Mouse (Mus musculus): ENCODE data around the gene Coro1c. TPM values are rescaled to one million over a fixed set of nuclear protein-coding genes. Genes with fewer than 3 reads are reported as not detected.

Coro1c gene
- polyA plus RNA-seq, 1 experiment from 2014 or later: 130 TPM

DNA sequence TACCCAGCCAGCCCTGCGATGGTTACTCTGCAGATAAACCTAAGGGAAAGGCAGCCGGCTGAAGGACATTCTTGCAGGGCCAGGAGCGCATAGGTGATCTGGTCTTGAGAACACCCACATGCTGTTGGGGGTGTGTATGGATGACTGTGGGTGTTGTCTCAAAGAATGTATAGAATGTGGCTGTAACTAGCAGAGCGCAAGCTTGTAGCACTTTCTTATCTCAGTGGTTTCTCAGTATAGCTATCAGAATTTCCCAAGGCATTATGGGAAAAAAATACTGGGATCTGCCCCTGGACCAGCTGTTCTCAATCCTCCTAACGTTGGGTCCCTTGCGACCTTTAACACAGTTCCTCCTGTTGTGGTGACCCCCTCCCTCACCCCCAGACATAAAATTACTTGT, 25.3 kb upstream of the Coro1c start:
- no peak for DNase-seq (ENCODE audit: low spot score)
- no peak overlapping the region for H3K4me2 ChIP-seq (ENCODE audit: low read depth, low read length)
- H3K27me3 ChIP-seq (ENCODE audit: control insufficient read depth, insufficient read depth, low read length): no peaks in the 10 kb centered on the region
- H3K4me1 ChIP-seq (ENCODE audit: control insufficient read depth, insufficient read depth, low read length): 0 out of 2 replicates have a peak, but pooled peaks cover 3% of the 10 kb centered on the region
- H3K9me3 ChIP-seq (replicated peaks; ENCODE audit: control insufficient read depth, low read length): no peaks in the 10 kb centered on the region
- no peak for ATAC-seq (replicated peaks; ENCODE audit: insufficient number of reproducible peaks, low FRiP score, low TSS enrichment, low read depth)
- WGBS: 75% methylated on average over 6 of the region's 6 CpGs
- H3K36me3 ChIP-seq (replicated peaks; ENCODE audit: control insufficient read depth, insufficient read depth, low read depth, low read length): no peaks in the 10 kb centered on the region
- H3K27ac ChIP-seq (replicated peaks; ENCODE audit: low read depth, low read length): no peak overlapping the region
- H3K9ac ChIP-seq (replicated peaks; ENCODE audit: low read length): no peak overlapping the region
- no peak overlapping the region for H3K4me3 ChIP-seq (ENCODE audit: low read depth, low read length)

DNA sequence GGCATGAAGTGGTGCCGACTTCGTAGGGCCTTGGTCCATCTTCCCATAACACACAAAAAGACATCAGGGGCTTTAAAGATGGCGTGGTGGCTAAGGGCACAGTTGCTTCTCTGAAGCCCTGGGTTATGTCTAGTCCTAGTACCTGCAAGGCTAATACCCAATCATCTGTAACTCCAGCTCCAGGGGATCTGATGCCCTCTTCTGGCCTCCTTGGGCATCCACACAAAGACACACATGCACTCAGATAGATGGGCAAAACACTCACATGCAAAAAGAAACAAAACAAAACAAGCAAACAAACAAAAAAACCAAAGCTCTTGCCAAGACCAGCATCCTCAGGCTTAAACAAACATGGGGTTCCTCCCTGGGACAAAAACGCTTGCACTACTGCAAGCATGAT, 24.9 kb upstream of the Coro1c start:
- Histone ChIP-seq H3K27ac (replicated peaks; ENCODE audit: low read depth, low read length) (no peak overlapping the region), H3K9me3 (replicated peaks; ENCODE audit: control insufficient read depth, low read length) (no peaks in the 10 kb centered on the region), H3K36me3 (replicated peaks; ENCODE audit: control insufficient read depth, insufficient read depth, low read depth, low read length) (no peaks in the 10 kb centered on the region), H3K9ac (replicated peaks; ENCODE audit: low read length) (no peak overlapping the region), H3K27me3 (ENCODE audit: control insufficient read depth, insufficient read depth, low read length) (no peaks in the 10 kb centered on the region), H3K4me3 (ENCODE audit: low read depth, low read length) (no peak overlapping the region), H3K4me2 (ENCODE audit: low read depth, low read length) (no peak overlapping the region), H3K4me1 (ENCODE audit: control insufficient read depth, insufficient read depth, low read length) (0 out of 2 replicates have a peak, but pooled peaks cover 3% of the 10 kb centered on the region)
- ATAC-seq (replicated peaks; ENCODE audit: insufficient number of reproducible peaks, low FRiP score, low TSS enrichment, low read depth) (no peak), DNase-seq (ENCODE audit: low spot score) (no peak)
- 89% methylated on average over 4 of the region's 4 CpGs for WGBS

DNA sequence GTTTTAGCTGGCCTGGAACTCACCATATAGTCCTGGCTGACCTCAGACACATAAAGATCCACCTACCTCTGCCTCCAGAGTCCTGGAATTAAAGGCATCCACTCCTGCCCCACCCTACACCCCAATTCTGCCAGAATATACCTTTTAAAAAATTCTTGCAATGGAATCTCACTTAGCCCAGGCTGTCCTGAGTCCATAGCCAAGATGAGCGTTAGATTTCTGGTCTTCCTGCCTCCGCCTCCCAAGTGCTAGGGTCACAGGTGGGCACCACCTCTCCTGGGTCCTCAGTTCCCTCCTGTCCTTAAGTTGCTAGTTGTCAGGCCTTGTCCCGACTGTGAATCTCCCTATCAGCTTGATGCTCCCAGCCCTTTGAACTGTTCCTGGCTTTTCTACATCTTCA, 23.8 kb upstream of the Coro1c start:
- Histone ChIP-seq H3K9ac (replicated peaks; ENCODE audit: low read length) (no peak overlapping the region), H3K27ac (replicated peaks; ENCODE audit: low read depth, low read length) (no peak overlapping the region), H3K36me3 (replicated peaks; ENCODE audit: control insufficient read depth, insufficient read depth, low read depth, low read length) (no peaks in the 10 kb centered on the region), H3K9me3 (replicated peaks; ENCODE audit: control insufficient read depth, low read length) (no peaks in the 10 kb centered on the region), H3K4me2 (ENCODE audit: low read depth, low read length) (no peak overlapping the region), H3K4me3 (ENCODE audit: low read depth, low read length) (no peak overlapping the region), H3K4me1 (ENCODE audit: control insufficient read depth, insufficient read depth, low read length) (0 out of 2 replicates have a peak, but pooled peaks cover 3% of the 10 kb centered on the region), H3K27me3 (ENCODE audit: control insufficient read depth, insufficient read depth, low read length) (no peaks in the 10 kb centered on the region)
- DNase-seq (ENCODE audit: low spot score): no peak
- no peak for ATAC-seq (replicated peaks; ENCODE audit: insufficient number of reproducible peaks, low FRiP score, low TSS enrichment, low read depth)
- WGBS: 77% methylated on average over 3 of the region's 3 CpGs

DNA sequence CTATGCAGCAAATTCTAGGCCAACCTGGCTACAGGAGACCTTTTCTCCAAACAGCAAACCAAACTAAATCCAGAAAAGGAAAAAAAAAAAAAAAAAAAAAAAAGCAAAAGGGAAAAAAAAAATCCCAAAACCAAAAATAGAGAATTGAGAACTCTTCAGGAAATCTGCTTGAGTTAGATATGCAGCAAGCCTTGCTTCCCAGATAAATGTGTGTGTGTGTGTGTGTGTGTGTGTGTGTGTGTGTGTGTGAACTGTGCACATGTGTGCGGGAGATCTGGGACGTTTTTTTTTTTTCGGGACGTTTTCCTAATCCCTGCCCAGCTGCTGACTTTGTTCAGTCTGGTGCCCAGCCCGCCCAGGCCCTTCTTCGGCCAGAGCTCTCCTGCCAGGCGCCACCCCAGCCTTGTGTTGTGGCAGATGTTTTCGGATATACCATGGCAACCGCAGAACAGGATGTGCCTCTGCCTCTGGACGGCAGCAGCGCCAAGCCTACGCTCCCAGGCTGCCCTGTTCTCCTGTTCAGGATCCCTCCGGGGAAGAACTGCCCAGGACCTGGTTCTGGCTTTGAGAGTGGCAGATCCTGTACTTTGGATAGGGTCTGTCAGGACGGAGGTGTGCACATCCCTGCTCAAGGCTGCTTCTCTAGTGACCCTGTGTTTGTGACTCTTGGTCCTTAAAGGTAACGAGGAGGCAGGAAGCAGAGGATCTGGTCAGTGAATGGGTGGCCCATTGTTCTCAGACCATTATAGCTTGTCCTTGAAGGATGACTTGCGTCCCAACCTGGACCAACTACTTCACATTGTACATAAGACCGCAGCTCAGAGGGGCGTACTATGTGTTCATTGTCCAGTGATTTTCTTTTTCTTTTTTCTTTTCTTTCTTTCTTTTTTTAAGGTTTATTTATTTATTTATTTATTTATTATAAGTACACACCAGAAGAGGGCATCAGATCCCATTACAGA, 22.4 kb upstream of the Coro1c start:
- ATAC-seq (replicated peaks; ENCODE audit: insufficient number of reproducible peaks, low FRiP score, low TSS enrichment, low read depth) (peak; percentile 48; the same call in 1 of the 2 replicates), DNase-seq (ENCODE audit: low spot score) (peak; percentile 64)
- Histone ChIP-seq H3K36me3 (replicated peaks; ENCODE audit: control insufficient read depth, insufficient read depth, low read depth, low read length) (no peaks in the 10 kb centered on the region), H3K9ac (replicated peaks; ENCODE audit: low read length) (no peak overlapping the region; the same call in 1 of the 2 replicates), H3K9me3 (replicated peaks; ENCODE audit: control insufficient read depth, low read length) (no peaks in the 10 kb centered on the region), H3K4me3 (ENCODE audit: low read depth, low read length) (no peak overlapping the region), H3K4me1 (ENCODE audit: control insufficient read depth, insufficient read depth, low read length) (0 out of 2 replicates have a peak, but pooled peaks cover 3% of the 10 kb centered on the region), H3K27ac (replicated peaks; ENCODE audit: low read depth, low read length) (no peak overlapping the region), H3K27me3 (ENCODE audit: control insufficient read depth, insufficient read depth, low read length) (no peaks in the 10 kb centered on the region), H3K4me2 (ENCODE audit: low read depth, low read length) (no peak overlapping the region)
- WGBS: 31% methylated on average over 18 of the region's 18 CpGs

DNA sequence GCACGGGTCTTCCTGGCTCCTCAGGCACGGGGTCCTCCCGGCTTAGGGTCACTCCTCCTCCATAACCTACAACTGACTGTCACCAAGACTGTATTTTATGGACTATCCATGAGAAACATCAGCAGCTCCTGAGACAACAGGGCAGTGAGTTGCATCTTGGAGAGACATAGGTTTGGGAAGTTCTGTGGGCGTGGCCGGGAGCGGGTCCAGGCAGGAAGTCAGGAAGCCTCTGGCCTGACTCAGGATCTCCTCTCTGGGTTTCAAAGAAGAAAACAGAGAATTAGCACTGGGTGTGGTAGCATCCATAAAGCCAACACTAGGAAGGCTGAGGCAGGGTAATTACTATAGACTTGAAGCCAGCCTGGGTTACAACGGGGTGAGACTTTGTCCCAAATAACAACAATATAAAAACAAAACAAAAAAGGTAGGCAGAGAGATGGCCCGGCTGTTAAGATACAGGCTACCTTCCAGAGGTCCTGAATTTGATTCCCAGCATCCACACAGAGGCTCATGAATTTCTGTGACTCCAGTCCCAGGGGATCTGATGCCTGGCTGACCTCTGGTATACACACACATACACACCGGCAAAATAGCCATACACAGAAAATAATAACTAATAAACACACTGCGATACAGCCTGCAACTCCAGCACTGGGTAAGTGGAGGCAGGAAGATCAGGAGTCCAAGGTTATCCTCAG, 21.5 kb upstream of the Coro1c start:
- no peak overlapping the region for H3K27ac ChIP-seq (replicated peaks; ENCODE audit: low read depth, low read length)
- H3K36me3 ChIP-seq (replicated peaks; ENCODE audit: control insufficient read depth, insufficient read depth, low read depth, low read length): no peaks in the 10 kb centered on the region
- no peaks in the 10 kb centered on the region for H3K9me3 ChIP-seq (replicated peaks; ENCODE audit: control insufficient read depth, low read length)
- no peak overlapping the region for H3K4me3 ChIP-seq (ENCODE audit: low read depth, low read length)
- no peak overlapping the region for H3K4me2 ChIP-seq (ENCODE audit: low read depth, low read length)
- 0 out of 2 replicates have a peak, but pooled peaks cover 3% of the 10 kb centered on the region for H3K4me1 ChIP-seq (ENCODE audit: control insufficient read depth, insufficient read depth, low read length)
- no peak overlapping the region for H3K9ac ChIP-seq (replicated peaks; ENCODE audit: low read length)
- 53% methylated on average over 10 of the region's 10 CpGs for WGBS
- DNase-seq (ENCODE audit: low spot score) (no peak), ATAC-seq (replicated peaks; ENCODE audit: insufficient number of reproducible peaks, low FRiP score, low TSS enrichment, low read depth) (no peak)
- no peaks in the 10 kb centered on the region for H3K27me3 ChIP-seq (ENCODE audit: control insufficient read depth, insufficient read depth, low read length)

DNA sequence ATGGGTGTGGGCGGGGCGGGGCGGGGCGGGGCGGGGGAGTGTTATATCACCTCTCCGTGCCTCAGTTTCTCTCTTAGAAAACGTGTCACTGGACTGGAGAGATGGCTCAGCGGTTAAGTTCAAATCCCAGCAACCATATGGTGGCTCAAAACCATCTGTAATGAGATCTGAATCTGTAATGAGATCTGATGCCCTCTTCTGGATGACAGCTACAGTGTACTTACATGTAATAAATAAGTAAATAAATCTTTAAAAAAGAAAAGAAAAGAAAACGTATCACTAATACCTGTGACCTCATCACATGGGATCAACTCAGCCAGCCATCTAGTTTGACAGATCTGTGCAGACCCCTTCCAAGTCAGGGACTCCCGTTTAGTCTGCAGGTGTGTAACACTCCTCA, 21.0 kb upstream of the Coro1c start:
- 73% methylated on average over 10 of the region's 10 CpGs for WGBS
- Histone ChIP-seq H3K4me3 (ENCODE audit: low read depth, low read length) (no peak overlapping the region), H3K4me1 (ENCODE audit: control insufficient read depth, insufficient read depth, low read length) (0 out of 2 replicates have a peak, but pooled peaks cover 3% of the 10 kb centered on the region), H3K27ac (replicated peaks; ENCODE audit: low read depth, low read length) (no peak overlapping the region), H3K9ac (replicated peaks; ENCODE audit: low read length) (no peak overlapping the region), H3K4me2 (ENCODE audit: low read depth, low read length) (no peak overlapping the region), H3K27me3 (ENCODE audit: control insufficient read depth, insufficient read depth, low read length) (no peaks in the 10 kb centered on the region), H3K9me3 (replicated peaks; ENCODE audit: control insufficient read depth, low read length) (no peaks in the 10 kb centered on the region), H3K36me3 (replicated peaks; ENCODE audit: control insufficient read depth, insufficient read depth, low read depth, low read length) (no peaks in the 10 kb centered on the region)
- ATAC-seq (replicated peaks; ENCODE audit: insufficient number of reproducible peaks, low FRiP score, low TSS enrichment, low read depth) (no peak), DNase-seq (ENCODE audit: low spot score) (no peak)

DNA sequence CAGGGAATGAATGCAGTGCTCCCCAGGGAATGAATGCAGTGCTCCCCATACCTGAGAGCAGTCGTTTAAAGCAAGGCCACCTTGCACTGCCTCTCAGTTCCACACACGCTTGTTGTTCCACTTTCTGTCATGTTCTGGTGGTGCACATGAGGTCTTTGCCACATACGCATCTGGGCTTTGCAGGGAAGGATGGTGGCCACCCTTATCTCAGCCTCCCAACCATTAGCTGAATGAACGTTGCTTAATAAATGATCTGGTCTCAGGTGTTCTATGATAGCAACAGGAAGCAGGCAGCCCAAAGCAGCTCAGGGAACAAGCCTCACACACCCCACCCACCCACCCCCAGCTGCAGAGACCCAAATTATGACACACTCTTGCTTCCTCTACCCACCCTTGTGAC, 16.1 kb upstream of the Coro1c start:
- Histone ChIP-seq H3K36me3 (replicated peaks; ENCODE audit: control insufficient read depth, insufficient read depth, low read depth, low read length) (no peaks in the 10 kb centered on the region), H3K9ac (replicated peaks; ENCODE audit: low read length) (no peak overlapping the region), H3K4me2 (ENCODE audit: low read depth, low read length) (no peak overlapping the region), H3K9me3 (replicated peaks; ENCODE audit: control insufficient read depth, low read length) (no peaks in the 10 kb centered on the region), H3K27me3 (ENCODE audit: control insufficient read depth, insufficient read depth, low read length) (no peaks in the 10 kb centered on the region), H3K27ac (replicated peaks; ENCODE audit: low read depth, low read length) (no peak overlapping the region), H3K4me3 (ENCODE audit: low read depth, low read length) (no peak overlapping the region), H3K4me1 (ENCODE audit: control insufficient read depth, insufficient read depth, low read length) (no peaks in the 10 kb centered on the region)
- DNase-seq (ENCODE audit: low spot score) (no peak), ATAC-seq (replicated peaks; ENCODE audit: insufficient number of reproducible peaks, low FRiP score, low TSS enrichment, low read depth) (no peak)
- 86% methylated on average over 4 of the region's 4 CpGs for WGBS
